Mouse (Mus musculus) erythroid progenitor cell, adult 5-6 weeks (primary cell): ENCODE measurements around the gene Mfsd1. TPM values are rescaled to one million over a fixed set of nuclear protein-coding genes. Genes with fewer than 3 reads are reported as not detected.

Experiments used
- ATAC-seq: replicated peaks from 2 replicates; pipeline ENCODE4 v1.8.0; 2016; ENCODE audit warnings: moderate number of reproducible peaks, mild to moderate bottlenecking, moderate TSS enrichment, inconsistent platforms; ENCODE audit not compliant: poor library complexity, low FRiP score, severe bottlenecking
- total RNA-seq, 2 experiments: library from RNA; stranded (forward) in 1 of 2; stranded (reverse) in 1 of 2; fragments of 150-400 nt in 1 of 2; fragments of 186-747, 209-891 nt in 1 of 2; gene quantifications; 2 replicates each; pipeline versions ENCODE4 v1.2.3 to v1.2.4; 2015 to 2017; ENCODE audit warnings: low replicate concordance in 2 of 2

The Mfsd1 gene
- total RNA-seq (2015; ENCODE audit: low replicate concordance) (19.5 and 23.1 TPM in 2 replicates), total RNA-seq (2017; ENCODE audit: low replicate concordance) (42.1 and 46.1 TPM in 2 replicates)

GRCm38 (mm10) chr3:67582273-67583124 lies at the start of gene Mfsd1:
Gene Mfsd1, plus strand, starts transcription at chr3:67582741.
- peak; percentile 95 for ATAC-seq

GRCm38 (mm10) chr3:67543630-67544029 lies 38.9 kb upstream of the Mfsd1 start:
- ATAC-seq, result no peak

- ATAC-seq, result no peak
Measured at GRCm38 (mm10) chr3:67551193-67551592, 31.3 kb upstream of the Mfsd1 start.

DNA sequence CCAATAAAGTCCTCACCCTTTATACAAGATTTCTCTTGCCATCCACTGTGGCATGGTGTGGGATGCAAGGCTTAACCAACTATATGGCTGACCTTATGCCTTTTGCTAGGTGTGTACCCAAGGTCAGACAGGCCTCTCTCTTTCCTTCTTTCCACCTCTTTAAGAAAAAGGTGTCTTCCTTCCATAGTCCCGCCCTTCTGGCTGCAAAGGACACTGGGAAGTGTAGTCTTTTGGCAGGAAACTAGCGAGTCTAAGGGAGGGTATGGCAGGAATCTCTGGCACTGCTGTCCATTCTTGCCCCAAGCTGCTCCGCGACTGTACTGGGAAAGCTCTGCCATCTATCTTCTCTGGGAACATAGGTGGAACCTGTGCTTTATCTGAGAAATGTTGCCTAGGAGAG lies 29.3 kb upstream of the Mfsd1 start:
- ATAC-seq, result no peak

GRCm38 (mm10) chr3:67553927-67554448 lies 28.6 kb upstream of the Mfsd1 start:
- no peak for ATAC-seq

GRCm38 (mm10) chr3:67555211-67555610 lies 27.3 kb upstream of the Mfsd1 start:
- no peak for ATAC-seq

DNA sequence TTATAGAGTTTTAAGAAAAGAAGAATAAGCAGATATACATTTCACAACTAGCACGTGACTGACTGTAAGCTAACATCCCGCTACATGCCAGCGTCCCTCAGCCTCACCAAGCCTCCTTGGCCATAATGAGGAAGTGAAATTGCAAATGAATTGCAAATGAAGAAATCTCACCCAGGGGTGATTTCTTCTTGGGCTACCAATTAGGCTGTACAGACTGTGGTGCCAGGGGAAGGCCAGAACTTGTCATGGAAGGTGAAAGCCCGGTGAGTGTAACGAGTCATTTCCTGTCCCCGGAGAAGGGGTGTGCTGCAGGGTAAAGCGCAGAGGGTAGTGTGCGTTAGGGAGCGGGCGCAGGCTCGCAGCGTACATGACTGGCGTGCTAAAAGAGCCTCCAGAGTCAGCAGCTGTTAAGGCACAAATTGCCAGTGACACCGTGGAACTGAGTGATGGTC lies 25.3 kb upstream of the Mfsd1 start:
- ATAC-seq, result no peak

- no peak for ATAC-seq
Measured at GRCm38 (mm10) chr3:67557718-67558354, 24.7 kb upstream of the Mfsd1 start.

- ATAC-seq, result peak; percentile 67
Measured at GRCm38 (mm10) chr3:67564731-67565357, 17.7 kb upstream of the Mfsd1 start.

GRCm38 (mm10) chr3:67565540-67566227 lies 16.9 kb upstream of the Mfsd1 start:
- peak; percentile 81 for ATAC-seq

DNA sequence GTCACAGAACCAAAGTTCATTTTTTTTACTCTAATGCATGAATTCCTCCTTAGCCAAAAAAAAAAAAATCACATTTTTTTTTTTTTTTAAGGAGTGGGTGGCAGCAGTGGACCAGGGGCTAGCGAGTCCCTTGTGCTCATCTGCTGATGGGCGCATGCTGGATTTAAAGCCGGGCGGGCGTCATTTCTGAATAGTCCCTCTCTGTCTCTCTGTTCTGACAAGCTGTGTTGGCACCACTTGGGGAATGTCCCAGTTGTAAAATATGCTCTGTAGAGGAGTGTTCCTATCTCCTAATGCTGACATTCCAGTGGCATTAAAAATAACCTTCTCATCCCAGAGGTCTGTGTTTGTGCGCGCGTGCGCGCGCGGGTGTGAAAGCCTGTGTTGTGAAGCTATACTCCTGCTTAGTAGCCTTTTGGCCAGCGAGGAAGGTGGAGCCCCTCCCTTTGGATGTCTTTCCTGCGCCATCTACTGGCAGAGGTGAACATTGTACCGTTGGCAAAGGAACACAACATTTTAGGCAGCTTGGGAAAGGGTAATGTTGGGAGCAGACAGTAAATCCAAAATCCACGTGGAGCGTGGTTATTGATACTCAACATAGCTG lies 14.4 kb upstream of the Mfsd1 start:
- ATAC-seq, result peak; percentile 58

DNA sequence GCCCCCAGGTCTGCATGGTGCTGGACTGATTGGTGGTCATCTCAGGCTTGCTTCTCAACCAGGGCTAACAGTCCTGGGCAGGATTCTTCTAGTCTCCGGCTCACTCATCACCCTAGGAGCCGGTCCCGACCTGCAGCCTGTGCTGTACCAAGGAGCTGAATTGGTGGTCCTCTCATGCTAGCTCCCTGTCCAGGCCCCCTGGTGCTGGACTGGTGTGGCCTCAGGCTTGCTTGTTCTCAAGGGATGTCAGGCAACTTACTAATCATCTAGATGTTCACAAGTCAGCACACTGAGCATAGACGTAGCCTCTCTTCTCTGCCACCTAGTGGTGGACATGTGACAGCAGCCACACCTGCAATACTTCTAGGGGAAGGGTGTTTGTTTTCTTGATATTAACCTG lies 9.6 kb upstream of the Mfsd1 start:
- ATAC-seq, result peak; percentile 75

- ATAC-seq, result no peak
Measured at GRCm38 (mm10) chr3:67573523-67573922, 9.0 kb upstream of the Mfsd1 start.

DNA sequence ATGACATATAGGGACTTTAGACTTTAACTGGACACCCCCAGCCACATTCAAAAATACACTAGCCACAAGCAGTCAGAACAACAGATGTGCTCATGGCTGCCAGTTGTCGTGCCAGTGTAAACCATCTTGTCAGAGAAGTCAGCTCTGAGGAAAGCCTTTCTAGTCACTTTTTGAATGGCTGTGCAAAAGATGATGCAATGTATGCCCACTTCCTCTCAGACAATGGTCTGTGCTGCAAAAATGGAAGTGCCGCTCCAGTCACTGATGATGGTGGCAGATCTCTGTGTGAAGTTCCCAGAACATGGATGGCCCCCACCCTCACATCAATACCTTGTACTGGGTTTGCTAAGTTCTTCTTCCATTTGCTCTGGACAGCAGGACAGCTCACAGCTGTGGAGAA lies 6.3 kb upstream of the Mfsd1 start:
- ATAC-seq, result no peak

DNA sequence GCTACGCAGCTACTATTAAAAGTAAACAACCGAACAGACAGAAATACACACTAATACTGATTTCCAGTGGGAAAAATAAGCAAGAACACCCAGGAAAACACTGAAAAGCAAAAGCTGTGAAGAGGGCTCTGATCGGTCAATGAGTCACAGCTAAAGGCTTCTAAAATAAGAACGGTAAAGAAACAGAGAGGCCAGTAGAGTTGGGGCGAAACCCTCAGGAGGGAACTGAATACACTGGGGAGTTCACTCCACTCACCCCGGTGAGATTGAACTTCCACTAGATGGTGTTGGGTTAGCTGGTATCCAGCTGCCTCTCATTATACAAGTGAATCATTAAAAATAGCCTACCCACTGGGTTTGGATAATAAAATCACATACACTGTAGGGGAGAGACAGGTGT lies 5.8 kb upstream of the Mfsd1 start:
- no peak for ATAC-seq

DNA sequence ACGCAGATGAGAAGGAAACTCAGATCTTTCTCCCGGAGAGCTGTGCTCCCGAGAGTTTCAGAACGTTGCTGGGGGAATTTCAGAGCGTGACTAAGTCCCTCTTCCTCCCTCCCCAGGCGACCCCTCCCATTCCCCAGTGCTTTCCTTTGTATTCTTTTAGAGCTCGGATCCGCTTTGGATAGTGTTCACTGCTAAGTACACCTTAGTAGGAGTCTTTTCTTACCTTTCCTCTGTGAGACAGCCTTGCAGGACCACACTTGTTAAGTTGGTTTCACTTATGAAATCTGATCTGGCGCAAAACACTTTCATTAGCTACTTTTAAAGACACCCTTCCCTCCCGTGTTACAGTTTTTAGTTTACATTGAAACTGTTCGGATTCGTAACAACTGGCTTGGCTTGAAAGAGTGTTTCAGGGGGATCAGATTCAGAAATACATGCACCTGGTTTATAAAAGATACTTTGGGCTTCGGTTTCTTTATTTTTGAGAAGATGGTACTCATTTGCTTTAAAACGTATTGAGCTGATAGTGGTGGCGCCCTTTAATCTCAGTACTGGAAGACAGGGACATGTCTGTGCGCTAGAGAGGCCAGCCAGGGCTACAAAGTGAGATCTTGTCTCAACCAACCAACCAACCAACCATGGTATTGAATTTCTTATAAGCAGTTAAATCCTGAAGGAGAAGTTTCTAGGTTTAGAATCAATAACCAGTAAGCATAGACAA lies 744 bp downstream of the Mfsd1 start:
- ATAC-seq, result 0 out of 2 replicates have a peak, but pooled peaks have one; percentile 22

DNA sequence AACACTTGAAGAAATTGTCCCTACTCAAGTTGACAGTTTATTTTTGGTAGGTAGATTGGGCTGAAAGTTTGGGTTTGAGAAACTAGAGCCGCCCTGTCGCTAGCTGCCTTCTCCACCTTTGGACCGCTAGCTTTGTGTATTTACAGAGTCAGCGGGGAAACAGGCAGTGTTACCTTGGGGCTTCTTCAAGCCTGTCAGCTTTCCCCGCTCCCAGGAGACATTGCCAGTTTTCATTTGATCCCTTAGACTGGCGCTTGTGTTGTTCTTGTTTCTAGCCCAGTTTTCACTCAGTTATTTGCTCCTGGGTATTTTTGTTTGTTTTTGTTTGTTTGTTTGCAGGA lies 1.3 kb downstream of the Mfsd1 start:
- no peak for ATAC-seq

- ATAC-seq, result no peak
Measured at GRCm38 (mm10) chr3:67586511-67586910, 4.0 kb downstream of the Mfsd1 start.

DNA sequence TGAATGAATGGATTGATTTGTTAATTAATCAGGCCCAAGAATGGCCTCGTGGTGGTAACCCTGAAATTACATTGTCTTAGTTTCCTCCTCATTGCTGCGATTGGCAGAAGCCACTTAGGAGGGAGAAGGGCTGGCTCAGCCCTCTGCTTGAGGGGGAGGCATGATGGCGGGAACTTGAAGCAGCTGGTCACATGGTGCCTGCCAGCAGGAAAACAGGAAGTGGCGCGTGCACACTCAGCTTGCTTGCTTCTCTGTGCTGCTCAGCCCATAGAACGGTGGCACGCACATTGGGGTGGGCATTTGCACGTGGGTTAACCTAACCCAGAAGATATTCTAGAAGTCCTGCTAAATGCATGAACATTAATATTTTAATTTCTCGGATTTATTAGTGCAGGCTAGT lies 4.9 kb downstream of the Mfsd1 start:
- ATAC-seq, result no peak
